Mouse (Mus musculus): ENCODE results near the gene Wipf2. TPM values are rescaled to one million over a fixed set of nuclear protein-coding genes. Genes with fewer than 3 reads are reported as not detected.

Wipf2 gene
- polyA plus RNA-seq, 1 experiment from 2014 or later = 7.1 TPM

- Histone ChIP-seq H3K4me1 (ENCODE audit: control insufficient read depth, insufficient read depth, low read length) (0 out of 2 replicates have a peak, but pooled peaks cover 7% of the 10 kb centered on the region), H3K27ac (ENCODE audit: low read length) (peak overlapping the region; percentile 87), H3K4me3 (ENCODE audit: low read depth, low read length) (peak overlapping the region; percentile 65), H3K4me2 (replicated peaks; ENCODE audit: low read depth, low read length) (peak overlapping the region; percentile 75), H3K9me3 (ENCODE audit: control insufficient read depth, low read depth, low read length) (no peaks in the 10 kb centered on the region), H3K27me3 (ENCODE audit: control insufficient read depth, insufficient read depth, low read length) (no peaks in the 10 kb centered on the region), H3K36me3 (ENCODE audit: control insufficient read depth, insufficient read depth, low read length) (peaks cover 12% of the 10 kb centered on the region; the same call in 1 of the 2 replicates), H3K9ac (replicated peaks; ENCODE audit: low read depth, low read length) (peak overlapping the region; percentile 42)
- under 1% methylated on average over 39 of the region's 39 CpGs for WGBS
- peak; percentile 68 for ATAC-seq (ENCODE audit: insufficient number of reproducible peaks, insufficient read depth, low FRiP score, low read depth)
These were observed 452 bp downstream of the Wipf2 start for GRCm38 (mm10) chr11:98863751-98864429.

- no peaks in the 10 kb centered on the region for H3K9me3 ChIP-seq (ENCODE audit: control insufficient read depth, low read depth, low read length)
- H3K27me3 ChIP-seq (ENCODE audit: control insufficient read depth, insufficient read depth, low read length) = no peaks in the 10 kb centered on the region
- H3K4me3 ChIP-seq (ENCODE audit: low read depth, low read length) = no peak overlapping the region
- H3K4me2 ChIP-seq (replicated peaks; ENCODE audit: low read depth, low read length) = no peak overlapping the region
- ATAC-seq (ENCODE audit: insufficient number of reproducible peaks, insufficient read depth, low FRiP score, low read depth) = no peak
- 0 out of 2 replicates have a peak, but pooled peaks cover 7% of the 10 kb centered on the region for H3K4me1 ChIP-seq (ENCODE audit: control insufficient read depth, insufficient read depth, low read length)
- H3K36me3 ChIP-seq (ENCODE audit: control insufficient read depth, insufficient read depth, low read length) = peaks cover 17% of the 10 kb centered on the region; the same call in 1 of the 2 replicates
- WGBS = 91% methylated on average over 12 of the region's 12 CpGs
- H3K27ac ChIP-seq (ENCODE audit: low read length) = no peak overlapping the region
- H3K9ac ChIP-seq (replicated peaks; ENCODE audit: low read depth, low read length) = no peak overlapping the region
These were observed 3.9 kb downstream of the Wipf2 start for GRCm38 (mm10) chr11:98867293-98867692.

GRCm38 (mm10) chr11:98869906-98870305 is 6.5 kb downstream of the Wipf2 start:
- Histone ChIP-seq H3K36me3 (ENCODE audit: control insufficient read depth, insufficient read depth, low read length) (peaks cover 21% of the 10 kb centered on the region; the same call in 1 of the 2 replicates), H3K27ac (ENCODE audit: low read length) (no peak overlapping the region), H3K4me3 (ENCODE audit: low read depth, low read length) (no peak overlapping the region), H3K27me3 (ENCODE audit: control insufficient read depth, insufficient read depth, low read length) (no peaks in the 10 kb centered on the region), H3K9me3 (ENCODE audit: control insufficient read depth, low read depth, low read length) (no peaks in the 10 kb centered on the region), H3K4me1 (ENCODE audit: control insufficient read depth, insufficient read depth, low read length) (no peaks in the 10 kb centered on the region), H3K9ac (replicated peaks; ENCODE audit: low read depth, low read length) (no peak overlapping the region), H3K4me2 (replicated peaks; ENCODE audit: low read depth, low read length) (no peak overlapping the region)
- whole genome bisulfite sequencing = 91% methylated on average over 8 of the region's 8 CpGs
- no peak for ATAC-seq (ENCODE audit: insufficient number of reproducible peaks, insufficient read depth, low FRiP score, low read depth)

DNA sequence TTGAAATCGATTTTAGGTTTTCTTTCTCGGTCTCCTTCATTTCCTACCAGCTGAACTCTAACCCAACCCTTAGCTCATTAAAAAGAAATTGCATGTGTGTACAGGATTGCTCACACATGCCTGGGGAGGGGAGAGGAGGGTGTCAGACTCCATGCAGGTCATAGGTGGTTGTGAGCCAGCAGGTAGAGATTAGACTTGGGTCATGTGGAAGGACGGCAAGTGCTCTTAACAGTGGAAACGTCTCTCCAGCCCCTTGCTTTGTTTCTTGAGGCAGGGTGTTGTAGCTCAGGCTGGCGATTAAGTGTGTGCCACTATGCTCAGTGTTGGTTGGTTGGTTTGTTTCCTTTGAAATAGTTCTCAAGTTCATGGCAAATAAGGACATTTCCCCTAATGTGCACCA is 7.4 kb downstream of the Wipf2 start:
- no peak overlapping the region for H3K27ac ChIP-seq (ENCODE audit: low read length)
- no peak overlapping the region for H3K4me3 ChIP-seq (ENCODE audit: low read depth, low read length)
- 73% methylated on average over 5 of the region's 5 CpGs for WGBS
- no peaks in the 10 kb centered on the region for H3K9me3 ChIP-seq (ENCODE audit: control insufficient read depth, low read depth, low read length)
- no peaks in the 10 kb centered on the region for H3K27me3 ChIP-seq (ENCODE audit: control insufficient read depth, insufficient read depth, low read length)
- H3K36me3 ChIP-seq (ENCODE audit: control insufficient read depth, insufficient read depth, low read length) = peaks cover 21% of the 10 kb centered on the region; the same call in 1 of the 2 replicates
- H3K9ac ChIP-seq (replicated peaks; ENCODE audit: low read depth, low read length) = no peak overlapping the region
- no peak for ATAC-seq (ENCODE audit: insufficient number of reproducible peaks, insufficient read depth, low FRiP score, low read depth)
- no peaks in the 10 kb centered on the region for H3K4me1 ChIP-seq (ENCODE audit: control insufficient read depth, insufficient read depth, low read length)
- no peak overlapping the region for H3K4me2 ChIP-seq (replicated peaks; ENCODE audit: low read depth, low read length)

DNA sequence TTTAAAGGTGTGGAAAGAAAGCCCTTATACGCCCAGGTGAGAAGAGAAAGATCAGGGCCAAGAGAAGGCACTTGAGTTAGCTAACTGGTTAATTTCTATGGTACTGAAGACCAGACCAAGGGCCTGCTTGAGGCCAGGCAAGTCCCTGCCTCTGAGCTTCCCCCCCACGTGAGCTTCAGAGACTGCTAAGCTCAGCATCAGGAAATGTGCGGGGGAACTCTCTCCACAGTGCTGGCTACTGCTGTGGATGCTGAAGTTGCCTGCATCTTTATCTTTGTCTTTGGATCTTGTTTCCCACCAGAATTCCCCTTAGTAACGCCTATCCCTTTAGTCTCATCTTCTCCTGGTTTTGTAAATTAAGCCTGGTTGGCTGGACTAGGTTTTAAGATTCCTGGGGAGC is 8.0 kb downstream of the Wipf2 start:
- Histone ChIP-seq H3K9ac (replicated peaks; ENCODE audit: low read depth, low read length) (no peak overlapping the region), H3K27ac (ENCODE audit: low read length) (no peak overlapping the region)
- ATAC-seq (ENCODE audit: insufficient number of reproducible peaks, insufficient read depth, low FRiP score, low read depth) = no peak

DNA sequence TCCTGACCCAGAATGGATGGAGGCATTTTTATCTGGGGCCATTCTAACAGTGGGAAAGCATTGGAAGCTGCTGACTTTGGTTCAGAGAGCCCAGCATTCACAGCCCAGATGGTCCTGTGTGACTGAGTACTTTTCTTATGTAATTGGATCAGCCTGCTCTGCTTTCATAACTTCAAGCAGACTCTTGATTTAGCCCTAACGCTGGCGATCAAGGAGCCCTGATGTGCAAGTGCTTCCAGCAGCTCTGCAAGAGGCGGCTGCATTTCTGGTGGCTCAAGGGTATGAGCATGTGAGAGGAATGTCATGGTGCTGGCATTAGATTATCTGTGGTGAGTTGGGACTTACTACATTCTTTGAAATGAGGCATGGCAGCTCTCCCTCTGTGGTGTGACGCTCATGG is 8.6 kb downstream of the Wipf2 start:
- no peak overlapping the region for H3K9ac ChIP-seq (replicated peaks; ENCODE audit: low read depth, low read length)

More for the DNA sequence above, 8.0 kb downstream of the Wipf2 start:
- WGBS = 68% methylated on average over 4 of the region's 4 CpGs
- no peak overlapping the region for H3K4me3 ChIP-seq (ENCODE audit: low read depth, low read length)
- peaks cover 21% of the 10 kb centered on the region; the same call in 1 of the 2 replicates for H3K36me3 ChIP-seq (ENCODE audit: control insufficient read depth, insufficient read depth, low read length)
- H3K9me3 ChIP-seq (ENCODE audit: control insufficient read depth, low read depth, low read length) = no peaks in the 10 kb centered on the region
- H3K27me3 ChIP-seq (ENCODE audit: control insufficient read depth, insufficient read depth, low read length) = no peaks in the 10 kb centered on the region
- no peak overlapping the region for H3K4me2 ChIP-seq (replicated peaks; ENCODE audit: low read depth, low read length)
- H3K4me1 ChIP-seq (ENCODE audit: control insufficient read depth, insufficient read depth, low read length) = no peaks in the 10 kb centered on the region

GRCm38 (mm10) chr11:98873900-98874299 is 10.5 kb downstream of the Wipf2 start:
- no peak for ATAC-seq (ENCODE audit: insufficient number of reproducible peaks, insufficient read depth, low FRiP score, low read depth)
- WGBS = 89% methylated on average over 9 of the region's 9 CpGs
- H3K27ac ChIP-seq (ENCODE audit: low read length) = no peak overlapping the region

More for the DNA sequence above, 8.6 kb downstream of the Wipf2 start:
- no peak overlapping the region for H3K4me2 ChIP-seq (replicated peaks; ENCODE audit: low read depth, low read length)
- no peaks in the 10 kb centered on the region for H3K27me3 ChIP-seq (ENCODE audit: control insufficient read depth, insufficient read depth, low read length)
- no peaks in the 10 kb centered on the region for H3K4me1 ChIP-seq (ENCODE audit: control insufficient read depth, insufficient read depth, low read length)
- H3K36me3 ChIP-seq (ENCODE audit: control insufficient read depth, insufficient read depth, low read length) = peaks cover 21% of the 10 kb centered on the region; the same call in 1 of the 2 replicates
- WGBS = 79% methylated on average over 4 of the region's 4 CpGs
- H3K9me3 ChIP-seq (ENCODE audit: control insufficient read depth, low read depth, low read length) = no peaks in the 10 kb centered on the region
- H3K4me3 ChIP-seq (ENCODE audit: low read depth, low read length) = no peak overlapping the region
- ATAC-seq (ENCODE audit: insufficient number of reproducible peaks, insufficient read depth, low FRiP score, low read depth) = no peak
- no peak overlapping the region for H3K27ac ChIP-seq (ENCODE audit: low read length)

DNA sequence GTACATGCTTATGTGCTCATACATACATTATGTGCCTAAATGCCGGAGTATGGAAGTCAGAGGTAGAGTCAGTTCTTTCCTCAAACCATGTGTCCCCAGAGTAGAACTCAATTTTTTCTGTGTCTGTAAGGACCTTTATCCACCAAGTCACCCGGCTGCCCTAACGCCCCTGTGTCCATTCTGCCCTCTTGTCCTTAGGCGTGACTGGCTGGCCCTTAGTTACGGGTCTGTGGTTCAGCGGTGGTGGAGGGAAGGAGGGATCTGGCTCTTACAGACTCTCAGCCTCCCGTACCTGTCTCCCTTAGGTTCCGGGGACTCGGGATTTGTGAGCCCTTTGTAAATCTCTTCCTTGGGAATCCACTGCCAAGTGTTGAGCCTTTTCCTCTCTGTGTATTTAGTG is 13.6 kb downstream of the Wipf2 start:
- no peaks in the 10 kb centered on the region for H3K27me3 ChIP-seq (ENCODE audit: control insufficient read depth, insufficient read depth, low read length)
- H3K4me1 ChIP-seq (ENCODE audit: control insufficient read depth, insufficient read depth, low read length) = no peaks in the 10 kb centered on the region
- WGBS = 82% methylated on average over 9 of the region's 9 CpGs
- ATAC-seq (ENCODE audit: insufficient number of reproducible peaks, insufficient read depth, low FRiP score, low read depth) = no peak
- no peak overlapping the region for H3K4me2 ChIP-seq (replicated peaks; ENCODE audit: low read depth, low read length)
- no peak overlapping the region for H3K27ac ChIP-seq (ENCODE audit: low read length)
- no peak overlapping the region for H3K4me3 ChIP-seq (ENCODE audit: low read depth, low read length)
- H3K9ac ChIP-seq (replicated peaks; ENCODE audit: low read depth, low read length) = no peak overlapping the region
- no peaks in the 10 kb centered on the region for H3K9me3 ChIP-seq (ENCODE audit: control insufficient read depth, low read depth, low read length)
- H3K36me3 ChIP-seq (ENCODE audit: control insufficient read depth, insufficient read depth, low read length) = peaks cover 3% of the 10 kb centered on the region; the same call in 1 of the 2 replicates

More at GRCm38 (mm10) chr11:98873900-98874299, 10.5 kb downstream of the Wipf2 start:
- peaks cover 8% of the 10 kb centered on the region; the same call in 1 of the 2 replicates for H3K36me3 ChIP-seq (ENCODE audit: control insufficient read depth, insufficient read depth, low read length)
- H3K4me2 ChIP-seq (replicated peaks; ENCODE audit: low read depth, low read length) = no peak overlapping the region
- H3K4me1 ChIP-seq (ENCODE audit: control insufficient read depth, insufficient read depth, low read length) = no peaks in the 10 kb centered on the region
- no peaks in the 10 kb centered on the region for H3K27me3 ChIP-seq (ENCODE audit: control insufficient read depth, insufficient read depth, low read length)
- H3K9ac ChIP-seq (replicated peaks; ENCODE audit: low read depth, low read length) = no peak overlapping the region
- no peaks in the 10 kb centered on the region for H3K9me3 ChIP-seq (ENCODE audit: control insufficient read depth, low read depth, low read length)
- no peak overlapping the region for H3K4me3 ChIP-seq (ENCODE audit: low read depth, low read length)

All from stomach, embryonic 14.5 days (tissue).